Mouse (Mus musculus) adrenal gland, adult (tissue): ENCODE data around the gene Nfib.

Experiments
- DNase-seq, 2 experiments: peaks; one replicate each; pipeline ENCODE4 v3.0.0; 2022 to 2023; ENCODE audit warnings: low spot score in 1 of 2; ENCODE audit not compliant: inconsistent age in 2 of 2

Nfib gene

GRCm38 (mm10) chr4:82474334-82474733, 231.2 kb downstream of the Nfib start:
- no peak for DNase-seq

GRCm38 (mm10) chr4:82470938-82471320, 234.6 kb downstream of the Nfib start:
- DNase-seq: no peak

- DNase-seq: peak in 1 of 2 experiments; percentile 71
Measured at GRCm38 (mm10) chr4:82470212-82470937, 235.2 kb downstream of the Nfib start.

GRCm38 (mm10) chr4:82468944-82469343, 236.6 kb downstream of the Nfib start:
- DNase-seq: no peak

DNA sequence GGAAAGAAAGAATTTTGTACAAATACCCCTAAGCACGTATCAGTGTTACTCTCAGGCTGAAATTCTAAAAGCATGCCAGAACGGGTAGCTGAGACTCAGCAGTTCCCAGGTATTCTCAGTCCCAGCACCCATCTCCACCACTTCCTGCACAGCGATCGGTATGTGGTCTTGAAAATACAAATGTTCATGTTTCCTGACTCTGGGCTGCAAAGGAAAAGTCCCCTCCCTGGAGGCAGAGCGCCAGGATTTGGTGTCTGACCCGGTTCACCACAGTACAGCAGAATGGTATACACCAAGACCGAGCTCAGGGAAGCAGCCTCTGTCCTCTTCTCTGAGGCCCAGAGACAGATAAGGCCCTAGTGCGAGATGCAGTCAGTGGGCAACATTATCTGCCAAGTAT, 238.8 kb downstream of the Nfib start:
- peak; percentile 36 to 68 for DNase-seq

DNA sequence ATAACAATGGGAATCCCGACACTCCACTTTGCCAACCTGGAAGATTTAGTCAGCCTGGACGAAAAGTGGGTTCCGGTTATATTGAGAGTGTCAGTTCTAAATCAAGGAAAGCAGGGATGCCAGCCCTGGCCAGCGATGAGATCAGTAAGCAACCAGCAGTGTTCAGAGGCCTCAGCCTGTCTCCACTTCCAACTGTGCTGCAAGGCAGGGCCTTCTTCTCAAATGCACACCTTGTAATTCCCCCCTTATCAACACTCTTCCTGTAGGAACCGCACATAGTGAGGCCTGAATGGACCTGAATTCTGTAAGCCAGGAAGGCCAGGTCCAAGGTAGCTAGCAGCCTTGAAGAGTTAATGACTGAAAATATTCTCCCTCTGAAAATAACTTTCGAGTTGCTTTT, 239.4 kb downstream of the Nfib start:
- DNase-seq: peak; percentile 27 to 60

DNA sequence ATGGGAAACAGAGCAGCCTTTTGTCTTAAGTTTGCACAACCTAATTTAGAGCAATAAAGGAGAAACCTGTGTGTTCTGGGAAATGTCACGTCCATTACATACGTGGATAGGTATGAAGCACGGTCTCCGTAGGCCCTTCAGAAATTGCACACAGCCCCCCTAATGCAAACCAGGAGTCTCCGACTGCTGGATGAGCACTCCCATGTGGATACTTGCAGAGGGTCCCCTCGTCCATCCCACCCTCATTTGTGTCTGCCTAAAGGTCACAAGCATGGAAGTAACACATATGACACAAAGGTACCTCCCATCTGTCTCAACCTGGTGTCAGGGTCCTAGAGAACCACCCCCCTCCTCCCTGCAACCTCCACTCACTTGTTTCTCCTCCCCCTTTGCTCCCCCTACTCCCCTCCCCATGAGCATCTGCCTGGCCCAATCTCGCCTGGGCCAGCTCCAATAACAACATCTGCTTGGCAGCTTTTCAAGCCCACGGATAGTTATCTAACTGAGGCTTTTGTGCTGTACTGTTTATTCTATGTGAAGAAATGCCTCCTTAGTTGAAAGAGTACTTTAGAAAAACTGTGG, 241.4 kb downstream of the Nfib start:
- DNase-seq: peak; percentile 69 to 89

DNA sequence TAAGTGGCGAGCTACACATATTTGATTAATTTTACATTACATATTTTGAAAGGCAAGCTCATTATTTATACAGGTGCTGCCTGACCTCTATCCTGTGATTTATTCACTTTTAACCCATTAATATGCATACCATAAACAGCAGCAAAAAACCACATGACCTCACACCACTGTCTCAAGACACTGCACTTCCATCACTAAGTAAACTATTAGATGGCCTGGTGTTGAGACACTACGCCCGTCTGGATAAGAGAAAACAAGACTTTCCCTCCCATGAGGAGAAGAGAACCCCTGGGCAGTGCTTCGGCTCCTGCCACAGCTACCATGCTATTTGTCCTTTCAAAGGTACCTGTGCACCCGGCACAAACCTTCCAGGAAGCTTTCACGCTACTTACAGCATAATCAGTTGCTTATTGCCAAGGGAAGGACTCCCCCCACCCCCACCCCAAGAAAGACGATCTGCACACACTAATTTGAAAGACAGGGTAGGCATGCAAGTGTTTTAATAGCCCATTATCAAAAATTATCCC, 242.3 kb downstream of the Nfib start:
- DNase-seq: no peak

- no peak for DNase-seq
Measured at GRCm38 (mm10) chr4:82461676-82462075, 243.9 kb downstream of the Nfib start.

GRCm38 (mm10) chr4:82458895-82459294, 246.7 kb downstream of the Nfib start:
- DNase-seq: no peak

DNA sequence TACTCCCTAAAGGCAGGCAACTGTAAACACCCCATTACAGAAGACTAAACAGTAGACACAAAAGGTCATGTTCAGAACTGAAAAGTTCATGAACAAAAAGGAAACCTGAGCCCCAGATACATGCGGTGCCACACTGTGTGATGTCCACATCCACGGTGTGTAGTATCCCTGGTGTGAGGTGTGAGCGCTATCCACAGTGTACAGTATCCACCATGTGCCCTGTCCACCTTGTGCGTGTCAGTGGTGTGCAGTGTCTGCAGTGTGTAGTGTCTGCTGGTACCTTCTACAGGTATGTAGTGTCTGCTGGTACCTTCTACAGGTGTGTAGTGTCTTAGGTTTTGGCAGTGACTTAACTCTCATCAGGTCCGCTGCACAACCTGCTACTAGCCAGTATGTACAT, 248.6 kb downstream of the Nfib start:
- no peak for DNase-seq

DNA sequence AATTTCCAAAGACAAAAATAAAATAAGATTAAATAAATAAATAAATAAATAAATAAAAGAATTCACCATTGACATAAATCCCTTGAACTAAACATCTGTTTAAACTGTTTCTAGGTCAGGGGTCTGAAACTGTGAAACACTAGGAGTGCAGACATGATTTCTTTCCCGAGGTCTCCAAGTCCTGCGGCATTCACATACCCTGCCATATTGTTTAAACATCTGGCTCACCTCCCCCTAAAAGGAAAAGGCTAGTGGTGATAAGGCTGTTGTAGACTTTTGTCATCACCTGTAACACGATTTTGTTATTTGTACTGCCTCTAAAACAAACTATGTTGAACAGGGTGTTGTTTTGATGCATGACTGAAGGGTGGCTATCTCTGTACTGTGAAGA, 249.2 kb downstream of the Nfib start:
- no peak for DNase-seq

GRCm38 (mm10) chr4:82455617-82456322, 249.8 kb downstream of the Nfib start:
- DNase-seq: no peak

GRCm38 (mm10) chr4:82454989-82455388, 250.6 kb downstream of the Nfib start:
- no peak for DNase-seq

DNA sequence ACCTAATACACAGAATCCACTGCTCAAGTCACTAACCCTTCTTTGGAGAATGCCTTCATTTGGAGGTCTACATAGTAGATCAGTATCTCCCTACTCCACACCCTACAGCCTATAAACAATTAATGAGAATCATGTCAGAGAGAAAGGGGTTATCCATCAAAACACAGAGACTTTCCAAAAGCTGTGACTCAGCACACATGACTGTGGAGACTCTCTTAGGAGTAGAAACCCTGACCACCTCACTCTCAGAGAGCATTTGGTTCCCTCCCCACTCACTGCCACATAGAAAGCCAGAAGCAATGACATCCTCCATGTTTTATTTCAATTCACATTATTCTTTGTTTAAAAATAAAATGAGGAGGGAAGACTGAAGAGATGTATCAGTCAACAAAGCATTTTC, 252.2 kb downstream of the Nfib start:
- DNase-seq: no peak

DNA sequence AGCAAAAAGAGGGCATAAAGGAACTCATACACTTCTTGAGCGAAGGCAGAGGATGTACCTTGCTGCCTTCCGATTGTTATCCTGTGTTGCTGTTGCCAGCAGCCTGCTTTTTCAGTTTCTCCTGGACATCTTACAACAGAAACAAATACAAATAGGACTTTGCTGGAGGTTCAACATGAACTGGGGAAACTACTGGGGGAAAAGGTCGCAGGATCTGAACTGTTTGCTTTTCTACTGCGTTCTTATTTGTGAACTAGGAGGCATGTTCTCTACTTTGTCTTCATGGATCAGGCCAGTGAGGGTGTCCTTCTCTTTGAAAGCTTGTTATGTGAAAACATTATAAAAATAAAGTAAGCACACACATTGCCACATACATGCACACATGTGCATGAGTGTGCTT, 252.6 kb downstream of the Nfib start:
- no peak for DNase-seq

- peak; percentile 66 to 87 for DNase-seq
Measured at GRCm38 (mm10) chr4:82447061-82447671, 258.4 kb downstream of the Nfib start.

DNA sequence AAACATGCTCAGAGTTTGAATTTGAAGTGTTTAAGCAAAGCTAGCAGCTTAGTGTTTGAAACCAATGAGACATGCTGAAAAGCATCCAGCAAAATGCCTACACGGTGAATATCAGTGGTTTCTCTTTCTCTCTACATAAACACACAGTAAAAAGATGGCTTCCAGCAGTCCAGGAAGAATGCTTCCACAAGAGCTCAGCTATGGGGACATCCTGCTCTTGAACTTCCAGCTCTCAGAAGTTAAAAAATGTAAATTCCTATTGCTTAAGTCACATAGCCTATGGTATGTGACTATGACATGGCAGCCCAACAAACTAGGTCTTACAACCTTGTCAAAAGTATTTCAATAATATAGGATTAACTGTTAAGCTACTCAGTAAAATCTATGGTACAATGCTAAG, 261.5 kb downstream of the Nfib start:
- DNase-seq: no peak

DNA sequence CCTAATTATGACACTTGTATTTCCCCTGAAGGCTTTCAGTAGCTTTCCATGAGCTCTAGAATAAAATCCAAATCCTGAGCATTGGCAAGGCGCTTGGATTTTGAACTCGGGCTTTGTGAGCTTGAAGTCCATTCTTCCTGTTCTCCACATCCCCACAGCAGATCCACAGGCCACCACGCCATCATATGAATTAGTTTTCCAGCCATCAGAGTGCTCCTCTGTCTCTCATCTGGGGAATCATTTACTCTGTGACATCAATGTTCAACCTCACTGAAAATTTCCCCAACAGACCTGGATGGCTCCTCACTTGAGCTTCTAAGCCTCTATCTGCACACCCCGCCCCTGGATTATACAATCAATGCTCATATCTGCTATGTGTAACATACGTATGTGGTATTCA, 262.1 kb downstream of the Nfib start:
- DNase-seq: no peak

- no peak for DNase-seq
Measured at GRCm38 (mm10) chr4:82443003-82443402, 262.5 kb downstream of the Nfib start.

DNA sequence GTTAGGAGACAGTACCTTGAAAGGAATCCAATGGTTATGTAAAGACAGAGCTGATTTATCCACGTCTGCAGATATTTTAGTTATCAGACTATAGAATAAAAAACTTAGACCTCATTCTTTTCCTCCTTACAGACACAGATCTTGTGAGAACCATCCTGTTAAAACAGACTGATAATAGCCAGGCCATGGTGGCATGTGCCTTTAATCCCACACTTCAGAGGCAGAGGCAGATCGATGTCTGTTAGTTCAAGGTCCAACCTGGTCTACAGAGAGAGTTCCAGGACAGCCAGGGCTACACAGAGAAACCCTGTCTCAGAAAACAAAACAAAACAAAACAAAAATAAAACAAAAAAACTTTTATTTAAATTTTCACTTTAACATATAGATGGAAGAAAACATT, 264.9 kb downstream of the Nfib start:
- DNase-seq: no peak

GRCm38 (mm10) chr4:82439813-82440212, 265.7 kb downstream of the Nfib start:
- DNase-seq: no peak
